Mouse (Mus musculus) cortical plate, adult 2 months (tissue): ENCODE results near the gene Zfp282.

Source experiments
- CTCF ChIP-seq: fragments of 200-500 bp; IDR thresholded peaks from 2 replicates; pipeline ENCODE4 v1.5.1; 2011; ENCODE audit warnings: mild to moderate bottlenecking, control low read depth, low read length; ENCODE audit not compliant: insufficient read depth; ENCODE audit errors: extremely low read depth
- POLR2A ChIP-seq: fragments of 200-500 bp; IDR thresholded peaks from 2 replicates; pipeline ENCODE4 v1.6.1; 2011; ENCODE audit warnings: mild to moderate bottlenecking, low read length, control low read depth; ENCODE audit not compliant: insufficient read depth; ENCODE audit errors: extremely low read depth

DNA sequence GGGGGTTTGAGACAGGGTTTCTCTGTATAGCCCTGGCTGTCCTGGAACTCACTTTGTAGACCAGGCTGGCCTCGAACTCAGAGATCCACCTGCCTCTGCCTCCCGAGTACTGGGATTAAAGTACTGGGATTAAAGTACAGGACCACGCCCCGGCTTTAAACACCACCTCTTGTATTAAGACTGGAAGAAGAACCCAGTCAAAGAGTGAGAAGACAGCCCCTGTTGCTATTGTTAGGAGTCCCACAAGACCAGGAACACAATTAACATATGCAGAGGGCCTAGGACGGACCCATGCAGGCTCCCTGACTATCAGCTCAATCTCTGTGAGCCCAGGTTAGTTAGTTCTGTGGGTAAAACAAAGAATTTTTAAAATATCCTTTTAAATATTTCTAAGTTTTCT is 4.7 kb upstream of the Zfp282 start:
- TF ChIP-seq CTCF (no peak), POLR2A (no peak)
